Mouse (Mus musculus) heart, postnatal 25 days (tissue): Measurements from ENCODE around the gene U2af2. TPM values are rescaled to one million over a fixed set of nuclear protein-coding genes. Genes with fewer than 3 reads are reported as not detected.
"Not testable (repeated sequence)": the region's sequence is repeated elsewhere in the genome, so short reads cannot be mapped to it uniquely, and the experiment has no call there.

Experiments used
- DNase-seq: peaks from one replicate; pipeline ENCODE4 v3.0.0; 2022; ENCODE audit warnings: low spot score
- intact Hi-C: fragments of 180-260 bp; cut with DNase I; formaldehyde crosslinking; loops from one replicate; pipeline ENCODE4 v1.15.1; 2025
- total RNA-seq, 2 experiments: library from RNA; stranded (reverse); gene quantifications; 2 replicates each; pipeline ENCODE4 v1.2.3; 2021

U2af2 gene
- total RNA-seq: 10 to 100 TPM; 66.9 to 71.1 TPM

GRCm38 (mm10) chr7:5061774-5062359 lies at the start of gene U2af2:
TSS of gene U2af2 (plus strand) at chr7:5062143.
- peak; percentile 87 for DNase-seq
- intact Hi-C loops: loop anchor here (1.0 kb wide), 1 partner anchor 18 kb away; the partner anchor contains the start of gene Epn1

- DNase-seq: no peak
- intact Hi-C loops: loop anchor here (5.0 kb wide), 3 partner anchors 39 to 196 kb away; partner anchors contain the start of gene Zfp580
Observed at GRCm38 (mm10) chr7:5012681-5013513, 49.0 kb upstream of the U2af2 start.

GRCm38 (mm10) chr7:5014251-5015117 lies 47.5 kb upstream of the U2af2 start, which contains the start of the genes Zfp524 and Fiz1:
TSS of gene Zfp524 (plus strand) at chr7:5014415.
TSS of gene Fiz1 (minus strand) at chr7:5014697.
- DNase-seq: peak; percentile 92
- intact Hi-C loops: loop anchor here (5.0 kb wide), 3 partner anchors 38 to 197 kb away; partner anchors contain the start of gene Zfp580

- DNase-seq: peak; percentile 89
Observed at GRCm38 (mm10) chr7:5015118-5016001, 46.6 kb upstream of the U2af2 start, which contains the start of gene Gm44973. TSS of gene Gm44973 (plus strand) at chr7:5015496.

GRCm38 (mm10) chr7:5016057-5016456 lies 45.9 kb upstream of the U2af2 start:
- no peak for DNase-seq
- intact Hi-C loops: no loop called here

More at GRCm38 (mm10) chr7:5015118-5016001, 46.6 kb upstream of the U2af2 start, which contains the start of gene Gm44973:
- intact Hi-C loops: no loop called here

- intact Hi-C loops: no loop called here
- DNase-seq: no peak
Observed at GRCm38 (mm10) chr7:5016920-5017319, 45.0 kb upstream of the U2af2 start.

- DNase-seq: no peak
- intact Hi-C loops: no loop called here
Observed at GRCm38 (mm10) chr7:5017352-5017751, 44.6 kb upstream of the U2af2 start.

- intact Hi-C loops: no loop called here
- DNase-seq: no peak
Observed at GRCm38 (mm10) chr7:5017931-5018330, 44.0 kb upstream of the U2af2 start.

- intact Hi-C loops: not testable (repeated sequence)
Observed at GRCm38 (mm10) chr7:5019576-5019975, 42.4 kb upstream of the U2af2 start.

GRCm38 (mm10) chr7:5020000-5020681 lies 41.8 kb upstream of the U2af2 start, which contains the start of the genes Zfp865 and Ccdc106:
TSS of gene Zfp865 (plus strand) at chr7:5020376.
TSS of gene Ccdc106 (plus strand) at chr7:5020553.
- intact Hi-C loops: loop anchor here (2.0 kb wide), 1 partner anchor 35 kb away; no protein-coding TSS in a partner anchor
- DNase-seq: peak; percentile 100

More at GRCm38 (mm10) chr7:5019576-5019975, 42.4 kb upstream of the U2af2 start:
- not testable (repeated sequence) for DNase-seq

GRCm38 (mm10) chr7:5020685-5021084 lies 41.3 kb upstream of the U2af2 start:
- DNase-seq: no peak
- intact Hi-C loops: loop anchor here (2.0 kb wide), 1 partner anchor 34 kb away; no protein-coding TSS in a partner anchor

GRCm38 (mm10) chr7:5021197-5021596 lies 40.7 kb upstream of the U2af2 start:
- no peak for DNase-seq
- intact Hi-C loops: loop anchor here (2.0 kb wide), 1 partner anchor 34 kb away; no protein-coding TSS in a partner anchor

GRCm38 (mm10) chr7:5029543-5029942 lies 32.4 kb upstream of the U2af2 start:
- intact Hi-C loops: no loop called here
- no peak for DNase-seq

- no peak for DNase-seq
- intact Hi-C loops: no loop called here
Observed at GRCm38 (mm10) chr7:5029946-5030345, 32.0 kb upstream of the U2af2 start.

- intact Hi-C loops: no loop called here
- DNase-seq: no peak
Observed at GRCm38 (mm10) chr7:5030554-5031275, 31.2 kb upstream of the U2af2 start.

GRCm38 (mm10) chr7:5031496-5031895 lies 30.4 kb upstream of the U2af2 start:
- intact Hi-C loops: no loop called here
- no peak for DNase-seq

GRCm38 (mm10) chr7:5033818-5034217 lies 28.1 kb upstream of the U2af2 start, which contains the start of gene 4632433K11Rik:
TSS of gene 4632433K11Rik (plus strand) at chr7:5034118.
- intact Hi-C loops: no loop called here

More at GRCm38 (mm10) chr7:5033818-5034217, 28.1 kb upstream of the U2af2 start, which contains the start of gene 4632433K11Rik:
- no peak for DNase-seq
